Mouse (Mus musculus): ENCODE measurements around the gene Cpox.

The Cpox gene

DNA sequence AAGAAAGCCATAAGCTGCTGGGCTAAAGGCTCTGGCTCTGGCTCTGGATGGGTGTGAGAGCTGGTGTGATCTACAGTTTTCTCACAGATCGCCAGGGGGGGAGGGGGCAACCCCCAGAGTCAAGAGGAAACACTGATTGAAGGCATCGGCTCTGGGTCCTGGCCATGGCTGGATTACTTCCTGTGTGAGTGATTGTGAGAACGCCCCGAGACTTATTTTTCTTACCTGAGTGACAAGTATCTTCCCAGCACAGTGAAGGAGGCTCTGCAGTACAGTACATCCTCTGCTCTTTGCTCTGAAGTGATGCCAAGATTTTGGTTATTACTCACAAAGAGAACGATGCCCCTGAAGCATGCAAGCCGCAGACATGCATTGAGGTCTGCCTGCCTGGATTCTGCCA lies 31.7 kb downstream of the Cpox start:
- no peak for DNase-seq

DNA sequence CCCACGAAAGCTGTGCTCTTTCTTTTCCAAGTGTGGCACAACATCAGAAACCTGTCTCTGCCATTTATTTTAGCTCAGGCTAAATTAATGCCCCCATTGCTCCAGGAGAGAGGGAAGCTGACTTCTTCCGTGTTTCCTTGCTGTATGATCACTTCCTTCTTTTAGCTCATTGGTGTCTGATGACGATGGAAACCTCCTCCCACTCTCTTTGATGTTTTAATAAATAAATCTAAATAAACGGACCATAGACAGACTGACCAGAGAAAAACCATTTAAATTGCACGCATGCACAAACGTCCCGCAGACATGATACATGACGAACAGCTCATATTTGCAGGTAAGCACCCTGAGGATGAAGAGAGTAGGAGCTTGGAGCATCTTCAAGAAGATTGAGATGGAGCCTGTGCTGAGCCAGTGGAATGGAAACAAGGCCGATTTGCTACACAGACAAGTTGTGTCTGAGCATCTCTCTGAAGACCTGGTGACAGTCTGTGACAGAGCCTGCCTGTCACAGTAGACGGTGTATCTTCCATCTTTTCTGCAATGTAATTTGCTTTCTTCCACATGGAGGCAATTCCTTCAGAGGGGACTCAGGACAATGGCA lies 32.3 kb downstream of the Cpox start:
- no peak for DNase-seq

DNA sequence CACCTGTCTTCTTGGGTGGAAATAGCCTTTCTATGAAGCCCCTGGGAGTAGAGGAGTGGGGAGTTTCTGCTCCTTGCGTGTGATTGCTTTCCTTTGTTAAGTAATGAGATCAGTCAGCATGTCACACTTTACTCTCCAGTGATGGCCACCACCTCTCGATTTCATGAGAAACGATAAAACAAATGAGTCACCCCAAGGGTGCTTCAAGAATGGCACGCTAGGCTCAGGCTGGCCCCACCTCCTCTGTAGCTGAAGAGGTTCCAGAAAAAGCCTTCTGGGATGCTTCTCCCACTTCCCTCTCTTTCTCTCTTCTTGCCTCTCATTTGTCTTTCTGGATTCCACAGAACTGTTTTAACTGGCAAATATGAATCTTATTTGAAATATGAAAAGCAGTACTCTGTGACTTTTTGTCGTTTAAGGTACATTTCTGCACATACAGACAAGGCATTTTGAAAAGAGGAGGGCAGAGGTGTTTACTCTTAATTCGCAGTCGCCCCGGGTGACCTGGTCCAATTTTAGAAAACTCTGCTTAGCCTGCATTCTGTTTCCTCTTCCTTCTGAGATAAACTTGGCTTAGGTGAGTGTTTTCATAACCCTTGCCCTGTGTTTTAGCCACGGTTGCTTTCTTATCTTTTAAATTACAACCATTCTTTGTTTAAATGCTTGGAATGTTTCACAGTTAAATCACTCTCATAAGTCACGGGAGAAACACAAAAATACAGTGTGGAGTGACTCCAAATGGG lies 33.5 kb downstream of the Cpox start:
- DNase-seq = peak; percentile 21

DNA sequence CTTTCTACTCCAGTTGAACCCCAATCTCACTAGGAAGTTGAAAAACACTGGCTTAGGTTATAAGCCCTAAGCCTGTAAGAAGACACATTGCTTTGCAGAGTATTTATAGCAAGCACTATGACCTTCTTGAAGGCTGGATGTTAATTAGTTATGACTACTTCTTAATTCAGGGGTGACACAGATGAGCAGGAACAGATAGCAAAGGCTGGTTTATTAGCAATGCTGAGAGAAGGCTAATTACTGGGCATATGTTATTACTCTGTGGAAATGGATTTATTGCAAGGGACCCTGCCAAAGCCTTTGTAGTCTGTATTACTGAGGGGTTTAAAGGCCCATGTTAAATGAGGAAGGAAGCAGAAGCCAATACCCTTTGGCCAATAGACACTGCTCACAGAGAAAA lies 34.9 kb downstream of the Cpox start:
- DNase-seq = no peak

DNA sequence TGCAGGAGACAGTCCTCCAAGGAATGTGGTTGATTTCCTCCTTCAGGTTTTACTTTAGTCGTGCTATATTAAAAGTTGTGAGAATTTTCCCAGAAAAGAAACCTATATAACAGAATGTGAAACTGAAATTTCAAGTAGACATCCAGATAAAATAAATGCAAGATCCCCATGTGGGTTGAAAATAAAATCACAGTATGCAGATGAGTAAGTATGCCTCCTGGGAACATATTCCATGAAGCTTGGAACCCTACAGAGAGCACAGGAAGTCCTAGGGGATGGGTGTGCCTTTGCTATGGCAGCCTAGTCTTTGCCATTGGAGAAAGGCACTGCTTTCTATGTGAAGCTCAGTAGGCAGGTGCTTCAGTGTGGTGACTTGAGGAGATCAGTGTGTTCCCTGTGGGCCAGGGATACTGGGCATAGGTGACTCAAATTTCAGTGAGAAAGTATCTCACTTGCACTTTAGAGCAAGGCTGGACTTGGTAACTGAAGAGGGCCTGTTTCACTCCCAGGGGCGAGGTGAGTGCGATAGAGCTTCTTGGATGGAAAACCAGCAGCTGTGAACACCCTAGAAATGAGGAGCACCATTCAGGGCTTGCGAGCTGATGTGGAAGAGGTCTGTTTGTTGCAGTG lies 37.3 kb downstream of the Cpox start:
- no peak for DNase-seq

GRCm38 (mm10) chr16:58708601-58709475 lies 38.7 kb downstream of the Cpox start:
- no peak for DNase-seq

DNA sequence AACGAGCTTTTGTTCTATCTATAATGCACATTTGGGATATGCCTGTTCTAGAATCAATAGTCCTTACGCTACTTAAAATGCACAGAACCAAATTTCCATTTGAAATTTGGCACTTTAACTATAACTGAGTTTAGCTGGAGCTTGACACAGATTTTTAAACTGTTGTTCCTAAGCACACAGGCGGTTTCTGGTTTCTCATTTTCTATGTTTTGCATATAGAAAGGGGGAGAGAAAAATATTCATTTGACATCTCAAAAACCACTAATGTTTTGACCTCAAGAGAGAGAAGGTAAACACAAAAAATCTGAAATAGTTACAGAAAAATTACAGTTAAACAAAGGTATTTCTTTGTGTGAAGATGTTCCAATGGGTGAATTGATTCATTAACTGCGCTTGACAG lies 39.4 kb downstream of the Cpox start:
- DNase-seq = no peak

- no peak for DNase-seq
These were observed 42.1 kb downstream of the Cpox start for GRCm38 (mm10) chr16:58712221-58712620.

- no peak for DNase-seq
These were observed 43.0 kb downstream of the Cpox start for GRCm38 (mm10) chr16:58713128-58713527.

DNA sequence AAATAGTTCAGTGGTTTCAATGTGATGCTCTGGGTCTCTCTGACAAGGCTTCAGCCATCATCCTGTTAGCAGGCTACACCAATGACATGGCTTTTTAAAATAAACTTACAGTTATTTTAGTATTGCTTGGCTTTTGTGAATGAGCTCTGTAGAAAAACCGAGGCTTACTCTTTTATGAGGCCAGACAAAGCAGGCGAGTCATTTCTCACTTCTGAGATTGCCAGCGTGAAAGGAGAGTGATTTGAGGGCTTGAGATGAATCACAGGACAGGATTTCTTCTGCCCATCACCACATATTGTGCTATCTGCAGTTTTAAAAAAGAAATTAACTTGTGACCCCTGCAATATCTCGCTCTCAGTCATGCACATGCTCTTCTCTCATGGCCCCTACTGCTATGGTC lies 44.9 kb downstream of the Cpox start:
- DNase-seq = no peak

DNA sequence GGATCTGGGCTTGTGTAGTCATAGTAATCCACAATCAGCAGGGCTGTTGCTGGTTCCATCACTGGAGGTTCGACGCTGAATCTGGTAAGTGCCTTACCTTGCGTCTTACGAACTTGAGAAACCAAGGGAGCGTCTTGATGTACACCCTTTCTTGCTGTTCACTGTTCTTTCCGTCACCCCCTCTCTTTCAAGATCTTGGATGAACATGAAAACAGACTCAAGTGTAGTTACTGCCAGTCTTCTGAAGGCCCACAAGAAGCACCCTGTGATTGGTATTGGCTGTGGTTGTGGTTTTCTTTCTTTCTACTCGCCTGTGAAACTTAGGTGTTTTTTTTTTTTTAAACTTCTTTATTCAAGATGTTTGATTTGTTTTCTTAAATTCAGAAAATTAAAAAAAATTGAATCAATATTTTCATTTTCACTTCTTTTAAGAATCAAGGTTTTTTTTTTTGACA lies 48.6 kb downstream of the Cpox start, which contains the start of gene Gpr15:
TSS of gene Gpr15 (minus strand) at position 405 of the 455 bp plus-strand sequence.
- DNase-seq = no peak

DNA sequence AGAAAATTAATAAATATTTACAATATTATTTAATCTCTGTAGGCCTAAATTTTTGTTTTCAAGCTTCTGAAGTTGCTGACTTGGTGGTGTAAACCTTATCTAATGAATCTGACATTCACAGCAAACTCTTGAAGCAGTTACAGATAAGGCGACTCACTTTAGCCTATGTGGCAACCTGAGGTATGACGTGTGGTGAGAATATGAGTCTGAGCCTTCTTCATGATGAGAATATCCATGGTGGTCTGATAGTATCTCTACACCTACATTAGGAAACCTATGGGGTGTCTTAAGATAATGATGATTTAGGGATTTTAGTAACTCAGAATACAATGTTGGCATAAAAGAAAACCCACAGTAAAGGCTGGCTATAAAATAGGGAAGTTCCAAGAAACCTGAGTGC lies 52.2 kb downstream of the Cpox start:
- no peak for DNase-seq

DNA sequence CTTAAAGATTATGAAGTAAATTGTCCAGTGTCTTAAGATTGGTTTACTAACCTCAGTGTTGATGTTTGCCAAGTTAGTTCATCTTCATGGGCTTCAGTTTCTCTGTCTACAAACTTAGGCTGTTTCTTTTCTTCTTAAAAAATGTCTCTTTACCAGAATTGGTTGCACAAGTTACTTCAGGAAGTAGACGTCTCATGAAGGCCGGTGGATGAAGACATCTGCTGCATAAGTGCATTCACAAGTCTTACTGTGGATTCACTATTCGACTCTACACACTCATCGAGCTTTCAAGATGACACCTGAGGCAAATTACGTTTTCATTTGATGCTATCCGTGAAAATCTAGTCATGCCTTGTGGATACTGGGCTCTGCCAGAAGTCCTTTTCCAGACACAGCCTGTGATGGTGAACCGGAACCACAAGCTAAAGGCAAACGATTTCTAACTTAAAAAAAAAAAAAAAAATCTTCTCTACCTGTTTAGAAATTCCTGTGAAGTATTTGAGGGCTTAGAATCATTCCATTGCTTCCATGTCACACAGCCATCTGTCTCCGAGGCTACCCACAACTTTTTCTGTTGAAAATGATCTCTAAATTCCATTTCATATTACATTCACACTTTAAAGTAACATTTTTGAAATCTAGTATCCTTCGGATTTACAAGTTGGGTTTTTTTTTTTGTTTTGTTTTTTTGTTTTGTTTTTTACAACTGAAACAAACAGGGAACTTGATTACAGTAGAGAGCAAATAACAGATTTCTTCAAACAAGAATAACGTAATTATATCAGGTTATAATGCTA lies 56.8 kb downstream of the Cpox start:
- no peak for DNase-seq

DNA sequence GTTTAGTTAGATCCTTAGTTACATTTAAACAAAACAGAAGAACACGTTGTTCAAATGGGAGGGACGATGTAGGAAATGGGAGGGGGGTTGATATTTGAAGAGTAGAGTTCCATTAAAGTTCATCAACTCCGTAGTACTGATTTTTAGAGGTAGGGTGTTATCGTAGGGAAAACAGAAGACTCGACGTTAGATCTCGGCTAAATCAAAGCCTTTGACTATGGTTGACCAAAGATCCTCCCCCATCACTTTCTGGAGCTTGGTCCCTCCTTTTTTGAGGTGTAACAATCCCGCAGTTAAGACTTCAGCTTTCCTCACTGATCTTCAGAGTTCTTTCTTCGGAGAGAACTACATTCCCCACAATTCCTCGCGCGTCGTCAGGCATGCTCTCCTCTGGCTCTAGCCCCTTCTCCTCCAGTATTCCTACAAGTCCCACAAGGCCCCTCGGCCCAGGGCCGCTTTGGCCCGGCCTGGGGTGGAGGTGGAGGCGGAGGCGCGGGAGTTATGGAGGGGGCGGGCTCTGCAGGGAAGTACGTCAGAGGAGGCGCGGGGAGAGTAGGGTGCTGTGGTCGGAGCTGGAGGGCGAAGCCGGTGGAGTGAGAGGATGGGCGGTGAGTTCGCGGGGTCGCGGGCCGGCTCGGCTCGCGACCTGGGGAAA lies 57.5 kb downstream of the Cpox start, which contains the start of gene Cldnd1:
TSS of gene Cldnd1 (plus strand) at position 434 of the 655 bp plus-strand sequence.
- peak; percentile 97 for DNase-seq

- no peak for DNase-seq
These were observed 58.1 kb downstream of the Cpox start for GRCm38 (mm10) chr16:58728176-58728671.

GRCm38 (mm10) chr16:58738205-58738604 lies 68.1 kb downstream of the Cpox start:
- DNase-seq = no peak

DNA sequence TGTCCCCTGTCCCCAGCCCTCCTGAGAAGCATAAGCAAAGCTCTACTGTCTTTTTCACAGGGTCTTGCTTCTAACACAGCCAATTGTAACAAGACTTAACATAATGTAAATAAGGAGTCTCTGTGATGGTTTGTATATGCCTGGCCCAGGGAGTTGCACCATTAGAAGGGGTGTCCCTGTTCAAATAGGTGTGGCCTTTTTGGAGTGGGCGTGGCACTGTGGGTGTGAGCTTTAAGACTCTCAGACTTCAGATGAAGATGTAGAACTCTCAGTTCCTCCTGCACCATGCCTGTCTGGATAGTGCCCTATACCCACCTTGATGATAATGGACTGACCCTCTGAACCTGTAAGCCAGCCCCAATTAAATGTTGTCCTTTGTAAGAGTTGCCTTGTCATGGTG lies 68.7 kb downstream of the Cpox start:
- no peak for DNase-seq

DNA sequence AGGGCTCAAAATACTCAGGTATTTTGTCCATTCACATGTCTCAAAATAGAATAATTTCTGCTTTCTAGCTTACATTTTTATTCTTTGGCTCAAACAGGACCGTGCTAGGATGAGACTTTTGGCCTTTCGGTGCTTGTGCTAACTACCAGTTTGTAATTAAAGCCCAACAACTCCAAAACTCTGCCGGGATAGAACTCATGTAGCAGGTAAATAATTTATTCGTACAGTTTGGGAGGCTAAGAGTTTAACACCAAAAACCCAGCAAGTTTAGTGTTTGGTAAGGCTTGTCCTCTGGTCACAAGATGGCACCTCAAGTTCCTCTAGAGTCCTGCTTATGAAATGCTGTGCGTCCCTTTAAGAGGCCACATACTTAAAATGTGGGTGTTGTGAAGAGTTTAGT lies 70.7 kb downstream of the Cpox start:
- no peak for DNase-seq

- no peak for DNase-seq
These were observed 76.6 kb downstream of the Cpox start for GRCm38 (mm10) chr16:58746715-58747114.

- DNase-seq = no peak
These were observed 81.2 kb downstream of the Cpox start for GRCm38 (mm10) chr16:58751314-58751713.

GRCm38 (mm10) chr16:58756191-58756590 lies 86.1 kb downstream of the Cpox start:
- no peak for DNase-seq
